Mouse (Mus musculus): ENCODE results near the gene Kremen1.

DNA sequence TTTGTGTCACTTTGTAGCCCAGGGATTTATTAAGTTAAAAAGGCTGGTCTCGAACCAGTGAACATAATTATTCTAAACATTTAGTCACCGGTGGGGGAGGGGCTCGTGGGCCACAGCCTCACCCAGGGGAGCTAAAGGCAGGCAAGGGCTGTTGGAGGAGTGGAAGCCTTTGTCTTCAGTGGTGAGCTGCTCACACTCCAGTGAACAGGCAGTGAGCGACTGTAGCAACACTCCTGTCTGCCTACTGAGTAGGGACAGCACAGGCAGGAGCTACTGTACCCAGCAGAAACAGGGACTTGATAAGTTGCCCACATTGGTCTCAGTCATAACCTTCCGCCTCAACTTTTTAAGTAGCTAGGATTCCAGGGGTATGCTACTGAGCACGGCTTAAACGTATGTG is 64.8 kb downstream of the Kremen1 start:
- TF ChIP-seq CTCF (IDR thresholded peaks at IDR 0.05; ENCODE audit: borderline replicate concordance, insufficient read depth, low read length): no peak
- TF ChIP-seq POLR2A (IDR thresholded peaks at IDR 0.05; ENCODE audit: low read depth, low read length): no peak

Data from embryonic fibroblast, embryonic 13.5 days (primary cell).